ENCODE assay signal across 8 mouse cellular contexts in genomic region chr10:75934991-75935390, GRCm38 (mm10). TPM values are rescaled to one million over a fixed set of nuclear protein-coding genes. Genes with fewer than 3 reads are reported as not detected.
DNase-seq lines count a peak whose midpoint lies in the region; ATAC-seq and TF ChIP-seq lines count a peak whose summit lies in the region.

No protein-coding gene starts in this region.

- H3K4me1 ChIP-seq in heart, embryonic 11.5 days (ENCODE audit: control insufficient read depth, insufficient read depth, low read length), result peaks cover 20% of the 10 kb centered on the region
- peaks cover 70% of the 10 kb centered on the region for H3K4me1 ChIP-seq in E14TG2a.4 (replicated peaks; ENCODE audit: low read depth, low read length)
- H3K4me1 ChIP-seq in hindbrain, embryonic 10.5 days (replicated peaks), result peaks cover 67% of the 10 kb centered on the region
- H3K4me1 ChIP-seq in liver, embryonic 15.5 days (replicated peaks), result peaks cover 78% of the 10 kb centered on the region

- no peak for DNase-seq in heart, postnatal 10 days
- no peak for DNase-seq in hindbrain, embryonic 10.5 days (ENCODE audit: low spot score)
- no peak for DNase-seq in testis, postnatal 14 days (ENCODE audit: low spot score)
- DNase-seq in adrenal gland, postnatal 36 days, result no peak
- no peak for DNase-seq in cerebellum, postnatal 14 days

- 50% methylated on average over 1 of the region's 1 CpGs for WGBS in heart, embryonic 11.5 days (ENCODE audit: insufficient replicate concordance)
- 84% methylated on average over 1 of the region's 1 CpGs for WGBS in hindbrain, embryonic 10.5 days
- WGBS in liver, embryonic 15.5 days (ENCODE audit: insufficient replicate concordance), result 60% methylated on average over 1 of the region's 1 CpGs

- H3K4me2 ChIP-seq in heart, embryonic 11.5 days, result peak overlapping the region; percentile 67
- H3K4me2 ChIP-seq in liver, embryonic 15.5 days, result peak overlapping the region; percentile 97

- no peak overlapping the region for H3K9ac ChIP-seq in heart, embryonic 11.5 days (ENCODE audit: low read depth, low read length)
- peak overlapping the region; percentile 67; the same call in 1 of the 2 replicates for H3K9ac ChIP-seq in liver, embryonic 15.5 days

- ATAC-seq in heart, embryonic 11.5 days (replicated peaks; ENCODE audit: insufficient number of reproducible peaks, low FRiP score, low TSS enrichment), result no peak
- no peak for ATAC-seq in liver, embryonic 15.5 days (ENCODE audit: insufficient read depth)

- H3K27me3 ChIP-seq in heart, embryonic 11.5 days (ENCODE audit: control insufficient read depth, insufficient read depth, low read length), result peaks cover 26% of the 10 kb centered on the region
- peaks cover 12% of the 10 kb centered on the region; the same call in 1 of the 2 replicates for H3K27me3 ChIP-seq in E14TG2a.4 (ENCODE audit: insufficient read depth, low read length)
- peaks cover 97% of the 10 kb centered on the region for H3K27me3 ChIP-seq in hindbrain, embryonic 10.5 days (ENCODE audit: insufficient read depth, poor library complexity, severe bottlenecking)
- peaks cover 51% of the 10 kb centered on the region for H3K27me3 ChIP-seq in liver, embryonic 15.5 days

- no peak for TF ChIP-seq CTCF in E14TG2a.4 (conservative IDR thresholded peaks at IDR 0.05; ENCODE audit: low read length)

- no peaks in the 10 kb centered on the region for H3K36me3 ChIP-seq in heart, embryonic 11.5 days (ENCODE audit: control insufficient read depth, insufficient read depth, low read length)
- H3K36me3 ChIP-seq in E14TG2a.4 (ENCODE audit: insufficient read depth, low read length), result peaks cover 29% of the 10 kb centered on the region
- H3K36me3 ChIP-seq in hindbrain, embryonic 10.5 days, result no peaks in the 10 kb centered on the region
- H3K36me3 ChIP-seq in liver, embryonic 15.5 days (replicated peaks), result peaks cover 15% of the 10 kb centered on the region

- no peaks in the 10 kb centered on the region for H3K9me3 ChIP-seq in heart, embryonic 11.5 days (replicated peaks; ENCODE audit: control insufficient read depth, low read length)
- no peaks in the 10 kb centered on the region for H3K9me3 ChIP-seq in E14TG2a.4 (ENCODE audit: low read length)
- no peaks in the 10 kb centered on the region for H3K9me3 ChIP-seq in hindbrain, embryonic 10.5 days
- no peaks in the 10 kb centered on the region for H3K9me3 ChIP-seq in liver, embryonic 15.5 days (replicated peaks)

- H3K27ac ChIP-seq in heart, embryonic 11.5 days (ENCODE audit: low read depth, low read length), result no peak overlapping the region
- H3K27ac ChIP-seq in hindbrain, embryonic 10.5 days, result no peak overlapping the region
- peak overlapping the region; percentile 56 for H3K27ac ChIP-seq in liver, embryonic 15.5 days (replicated peaks)

- intact Hi-C loops in heart, postnatal 10 days (cut with DNase I), result no loop called here

- H3K4me3 ChIP-seq in heart, embryonic 11.5 days (ENCODE audit: low read depth, low read length), result no peak overlapping the region; the same call in 1 of the 2 replicates
- H3K4me3 ChIP-seq in E14TG2a.4 (replicated peaks; ENCODE audit: low read length), result peak overlapping the region; percentile 97
- H3K4me3 ChIP-seq in hindbrain, embryonic 10.5 days, result peak overlapping the region; percentile 64
- peak overlapping the region; percentile 71 for H3K4me3 ChIP-seq in liver, embryonic 15.5 days (replicated peaks)

RNA-seq across cellular contexts. Expression of gene Mmp11, which starts 1.3 kb away (rescaled TPM):
- polyA plus RNA-seq in heart, embryonic 11.5 days (2014; fragmentation: Nextera tagmentation; extraction: Ambion mirVana), result 17.5 and 26.0 TPM in 2 replicates
- total RNA-seq in heart, postnatal 10 days (2021), result 1 to 10 TPM; 8.6 to 9.9 TPM
- polyA plus RNA-seq in hindbrain, embryonic 10.5 days (2016; fragmentation: Nextera tagmentation; extraction: Ambion mirVana), result 31.0 and 41.3 TPM in 2 replicates
- polyA plus RNA-seq in liver, embryonic 15.5 days (2015; fragmentation: Nextera tagmentation; extraction: Ambion mirVana), result 2.4 and 3.1 TPM in 2 replicates
- total RNA-seq in adrenal gland, postnatal 36 days (2021), result 10 to 100 TPM in 1 of 2 experiments, 1 to 10 TPM in 1; 8.6 to 10.1 TPM

RNA-seq across cellular contexts. Expression of gene Chchd10, which starts 2.1 kb away (rescaled TPM):
- polyA plus RNA-seq in heart, embryonic 11.5 days (2014; fragmentation: Nextera tagmentation; extraction: Ambion mirVana), result 414 and 441 TPM in 2 replicates
- 1,000 to 10,000 TPM; 1,157 to 1,242 TPM for total RNA-seq in heart, postnatal 10 days (2021)
- 9.3 and 13.1 TPM in 2 replicates for polyA plus RNA-seq in hindbrain, embryonic 10.5 days (2016; fragmentation: Nextera tagmentation; extraction: Ambion mirVana)
- polyA plus RNA-seq in liver, embryonic 15.5 days (2015; fragmentation: Nextera tagmentation; extraction: Ambion mirVana), result 117 and 142 TPM in 2 replicates
- 1,000 to 10,000 TPM; 1,047 to 1,196 TPM for total RNA-seq in adrenal gland, postnatal 36 days (2021)

RNA-seq across cellular contexts. Expression of gene Gm867, which starts 5.5 kb away (rescaled TPM):
- 2.3 and 2.8 TPM in 2 replicates for polyA plus RNA-seq in heart, embryonic 11.5 days (2014; fragmentation: Nextera tagmentation; extraction: Ambion mirVana)
- not detected for total RNA-seq in heart, postnatal 10 days (2021)
- 0.85 and 1.6 TPM in 2 replicates for polyA plus RNA-seq in hindbrain, embryonic 10.5 days (2016; fragmentation: Nextera tagmentation; extraction: Ambion mirVana)
- polyA plus RNA-seq in liver, embryonic 15.5 days (2015; fragmentation: Nextera tagmentation; extraction: Ambion mirVana), result 25.1 and 27.1 TPM in 2 replicates
- 1 to 10 TPM in 1 of 2 experiments, under 1 TPM in 1; 0.83 to 2.3 TPM for total RNA-seq in adrenal gland, postnatal 36 days (2021)

RNA-seq across cellular contexts. Expression of gene Vpreb3, which starts 7.9 kb away (rescaled TPM):
- 0.89 and 0.92 TPM in 2 replicates for polyA plus RNA-seq in heart, embryonic 11.5 days (2014; fragmentation: Nextera tagmentation; extraction: Ambion mirVana)
- total RNA-seq in heart, postnatal 10 days (2021), result under 1 TPM in 1 of 2 experiments, not detected in 1; 0.53 TPM
- polyA plus RNA-seq in hindbrain, embryonic 10.5 days (2016; fragmentation: Nextera tagmentation; extraction: Ambion mirVana), result 0.37 and 0.61 TPM in 2 replicates
- 6.4 and 9.1 TPM in 2 replicates for polyA plus RNA-seq in liver, embryonic 15.5 days (2015; fragmentation: Nextera tagmentation; extraction: Ambion mirVana)
- not detected for total RNA-seq in adrenal gland, postnatal 36 days (2021)

RNA-seq across cellular contexts. Expression of gene Smarcb1, which starts 13.6 kb away (rescaled TPM):
- 131 and 139 TPM in 2 replicates for polyA plus RNA-seq in heart, embryonic 11.5 days (2014; fragmentation: Nextera tagmentation; extraction: Ambion mirVana)
- 10 to 100 TPM; 41.3 to 44.8 TPM for total RNA-seq in heart, postnatal 10 days (2021)
- 284 and 332 TPM in 2 replicates for polyA plus RNA-seq in hindbrain, embryonic 10.5 days (2016; fragmentation: Nextera tagmentation; extraction: Ambion mirVana)
- 63.7 and 64.5 TPM in 2 replicates for polyA plus RNA-seq in liver, embryonic 15.5 days (2015; fragmentation: Nextera tagmentation; extraction: Ambion mirVana)
- 10 to 100 TPM; 77.5 to 89.1 TPM for total RNA-seq in adrenal gland, postnatal 36 days (2021)
